Mouse (Mus musculus) brain, embryonic 18.5 days (tissue): Measurements from ENCODE around the gene Dnm3.

Source experiments
- DNase-seq: peaks from one replicate; pipeline ENCODE4 v3.0.0-alpha.2; 2012; ENCODE audit warnings: low read depth, low spot score

Gene Dnm3

DNA sequence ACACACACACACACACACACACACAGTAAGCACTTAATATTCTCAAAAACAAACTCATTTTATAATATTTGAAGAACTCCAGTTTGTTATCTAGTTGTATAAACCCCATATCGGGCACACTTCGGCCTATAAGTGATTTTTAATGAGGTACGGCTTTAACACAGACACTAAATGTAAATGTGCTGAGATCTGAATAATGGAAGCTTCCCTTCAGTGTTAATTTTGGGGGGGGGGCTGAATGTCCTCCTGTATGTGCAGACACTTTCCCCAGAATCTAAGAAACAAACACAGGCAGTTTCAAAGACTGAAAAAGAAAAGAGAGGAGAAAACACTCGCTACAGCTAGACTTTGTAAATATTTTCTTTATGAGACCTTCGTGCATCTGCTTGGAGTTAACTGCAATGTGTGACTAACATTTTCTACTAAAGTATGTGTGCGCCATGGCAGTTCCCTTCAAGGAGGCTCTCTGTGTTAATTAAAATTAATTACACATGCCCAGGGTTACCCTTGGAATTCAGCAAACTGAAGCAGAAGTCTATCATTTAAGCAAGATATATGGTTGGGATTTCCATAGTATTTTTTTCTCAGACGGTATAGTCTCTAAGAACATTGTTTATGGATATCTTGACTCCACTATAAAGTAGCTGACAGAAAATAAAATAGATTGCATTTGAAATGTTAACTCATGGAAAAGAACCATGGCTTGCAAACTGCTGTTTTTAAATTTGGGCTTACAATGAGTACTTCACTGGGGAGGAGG is 356.2 kb downstream of the Dnm3 start:
- DNase-seq = no peak

DNA sequence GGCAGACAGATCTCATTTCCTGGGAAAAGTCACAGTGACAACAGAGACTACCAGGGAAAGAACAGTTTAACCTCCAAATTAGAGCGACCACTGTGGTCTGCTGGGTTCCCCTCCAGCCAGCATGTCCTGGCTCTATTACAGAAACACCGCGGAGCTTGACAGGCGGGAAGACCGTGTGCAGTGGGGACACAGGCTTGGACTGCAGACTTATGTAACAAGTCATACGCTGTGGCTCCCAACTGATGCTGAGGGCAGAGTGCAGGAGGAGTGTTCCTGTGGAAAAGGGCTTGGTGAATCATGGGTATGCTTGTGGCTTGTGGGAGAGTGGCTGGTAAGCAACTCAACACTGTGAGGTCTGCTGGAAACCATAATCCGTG is 368.4 kb downstream of the Dnm3 start:
- no peak for DNase-seq

DNA sequence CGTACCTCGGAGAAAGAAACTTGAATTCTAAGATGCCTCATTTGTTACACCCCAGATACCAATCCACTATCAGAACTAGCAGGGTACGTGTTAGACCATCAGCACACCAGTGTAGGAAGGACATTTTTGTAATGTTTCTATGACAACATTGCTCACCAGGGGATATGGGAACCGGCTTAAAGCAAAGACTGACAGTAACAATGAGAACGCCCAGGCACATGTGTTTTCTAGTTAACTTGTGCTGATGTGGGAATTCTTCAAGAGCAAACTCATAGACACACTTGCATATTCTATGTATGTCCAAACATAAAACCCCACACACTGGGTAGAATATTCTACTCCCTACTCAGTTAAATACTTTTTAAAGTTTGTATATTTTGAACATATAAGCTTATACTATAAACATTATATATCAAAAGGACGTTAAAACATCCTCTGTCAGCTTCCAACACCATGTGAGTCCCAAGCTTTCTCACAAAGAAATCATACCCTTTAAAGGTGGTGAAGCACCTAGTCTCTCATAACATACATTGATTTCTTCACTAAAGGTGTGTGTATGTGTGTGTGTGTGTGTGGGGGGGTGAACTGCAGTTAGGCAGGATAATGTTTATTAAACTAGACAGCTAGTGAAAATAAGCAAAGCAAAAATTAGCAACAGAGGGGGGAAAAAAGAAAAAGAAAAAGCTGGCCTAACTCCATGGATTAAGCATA is 369.0 kb downstream of the Dnm3 start:
- no peak for DNase-seq

DNA sequence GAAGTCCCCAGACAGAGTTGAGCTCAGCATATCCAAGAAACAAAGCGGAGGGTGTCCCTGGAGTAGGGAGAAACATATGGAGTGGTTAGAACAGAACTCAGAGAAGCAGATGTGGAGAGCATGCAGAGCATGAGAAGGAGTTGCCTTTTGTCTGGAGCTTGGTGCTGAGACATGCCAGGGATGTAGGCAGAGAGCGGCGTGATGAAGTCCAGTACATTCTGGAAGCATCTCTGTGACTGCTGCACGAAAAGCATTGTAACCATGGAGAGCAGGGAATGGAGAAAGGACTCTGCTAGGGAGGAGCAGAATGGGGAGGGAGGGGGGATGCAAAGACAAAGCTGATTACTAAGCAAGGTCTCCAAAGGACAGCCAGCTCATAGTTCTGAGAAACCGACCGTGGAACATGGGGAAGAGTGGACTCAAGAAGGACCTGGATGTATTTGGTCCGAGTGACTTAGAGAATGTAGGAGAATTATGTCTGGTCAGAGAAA is 369.6 kb downstream of the Dnm3 start:
- no peak for DNase-seq

DNA sequence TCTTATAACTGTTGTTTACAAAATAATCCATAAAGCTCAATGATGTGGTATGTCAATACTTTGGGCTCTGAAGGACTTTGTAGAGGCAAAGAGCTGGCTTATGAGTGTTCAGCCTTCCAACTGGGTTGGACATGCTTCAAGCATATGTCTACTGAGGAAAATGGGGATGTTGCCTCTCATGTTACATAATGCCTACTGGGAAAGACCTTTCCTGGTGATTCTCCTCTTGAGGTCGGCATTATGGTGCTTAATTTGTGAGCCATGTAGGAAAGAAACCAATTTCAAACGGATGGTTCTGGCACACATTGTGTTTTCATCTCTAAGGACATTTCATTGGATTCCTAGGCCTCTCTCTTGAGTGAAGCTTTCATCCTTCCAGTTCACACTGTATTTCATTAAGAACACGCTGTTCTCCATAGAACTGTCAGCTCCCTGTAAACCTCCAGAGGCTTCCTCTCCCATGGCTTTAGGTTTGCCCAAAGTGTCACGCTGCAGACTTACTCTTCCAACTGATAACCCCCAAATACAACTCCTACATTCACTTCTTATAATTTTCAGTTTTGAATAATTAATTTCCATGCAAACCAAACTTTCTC is 370.7 kb downstream of the Dnm3 start:
- DNase-seq = no peak

DNA sequence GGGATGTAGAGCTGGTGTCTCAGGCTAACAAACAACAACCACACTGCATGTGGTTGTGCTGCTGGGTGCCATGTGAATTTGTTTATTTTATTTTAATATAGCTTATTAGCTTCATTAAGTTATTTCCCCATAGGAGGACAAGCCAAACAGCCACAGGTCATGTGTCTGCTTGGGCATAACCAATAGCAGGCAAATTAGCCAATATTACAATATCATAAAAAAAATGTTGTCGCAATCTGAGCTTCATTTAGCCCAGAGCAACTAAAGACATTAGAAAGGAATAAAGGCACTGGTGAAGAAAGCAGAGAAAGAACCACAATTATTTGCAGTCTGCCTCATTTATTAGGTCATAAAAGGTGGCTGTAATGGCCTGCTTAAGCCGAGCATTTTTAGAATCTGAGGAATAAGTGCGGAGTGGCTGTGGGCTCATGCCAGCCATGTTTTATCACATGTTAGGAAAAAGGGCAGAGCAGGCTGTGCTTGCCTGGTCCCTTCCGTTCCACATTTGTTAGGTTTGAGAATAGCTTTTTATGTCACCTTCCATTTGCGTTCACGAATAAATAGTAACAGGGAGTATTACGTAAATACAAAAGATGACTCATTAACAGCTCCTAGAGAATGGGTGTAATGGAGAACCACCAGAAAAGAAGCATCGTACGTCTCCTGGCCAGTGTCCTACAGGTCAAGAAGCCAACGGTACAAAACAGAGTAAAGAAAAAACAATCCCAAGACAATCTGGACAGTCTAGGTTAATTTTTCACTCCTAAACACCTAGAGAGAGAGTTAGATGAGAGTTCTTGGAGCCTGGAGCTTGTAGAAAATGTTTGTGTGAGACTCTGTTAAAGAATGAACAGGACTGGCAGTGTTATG is 376.6 kb downstream of the Dnm3 start:
- no peak for DNase-seq

DNA sequence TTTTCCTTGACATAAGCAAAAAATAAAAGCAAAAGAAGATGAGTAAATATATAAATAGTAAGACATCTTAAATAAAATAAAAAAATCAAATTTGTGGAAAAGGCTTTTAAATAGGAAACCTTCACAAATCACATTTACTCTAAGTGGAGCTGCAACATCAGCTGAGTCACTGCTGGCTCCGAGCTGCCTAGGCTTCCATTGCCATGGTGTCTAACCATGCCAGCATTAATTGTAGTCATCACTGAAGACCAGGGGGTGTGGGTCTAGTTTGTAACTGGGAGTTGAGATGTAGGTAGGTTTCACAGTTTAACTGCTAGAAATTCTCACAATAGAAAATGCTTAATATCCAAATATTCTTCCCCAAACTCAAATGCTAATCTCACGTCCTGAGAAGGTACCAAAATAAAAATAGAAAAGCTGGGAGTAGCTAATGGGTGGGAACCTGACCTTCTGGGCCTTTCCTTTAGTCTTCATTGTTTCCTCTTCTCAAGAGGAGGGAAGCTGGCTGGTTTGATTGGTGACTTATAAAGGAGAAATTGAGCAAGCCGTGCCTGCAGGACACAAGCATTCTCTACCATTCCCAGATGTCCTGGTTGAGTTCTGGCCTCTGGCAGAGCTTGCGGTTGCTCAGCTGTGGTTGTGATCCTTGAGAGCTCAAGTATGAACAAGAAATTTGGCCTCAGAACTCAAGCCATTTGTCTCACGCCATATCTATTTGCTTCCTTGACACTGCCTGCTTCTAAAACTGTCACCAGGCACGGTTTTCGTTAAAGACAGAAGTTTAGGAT is 377.6 kb downstream of the Dnm3 start:
- no peak for DNase-seq

DNA sequence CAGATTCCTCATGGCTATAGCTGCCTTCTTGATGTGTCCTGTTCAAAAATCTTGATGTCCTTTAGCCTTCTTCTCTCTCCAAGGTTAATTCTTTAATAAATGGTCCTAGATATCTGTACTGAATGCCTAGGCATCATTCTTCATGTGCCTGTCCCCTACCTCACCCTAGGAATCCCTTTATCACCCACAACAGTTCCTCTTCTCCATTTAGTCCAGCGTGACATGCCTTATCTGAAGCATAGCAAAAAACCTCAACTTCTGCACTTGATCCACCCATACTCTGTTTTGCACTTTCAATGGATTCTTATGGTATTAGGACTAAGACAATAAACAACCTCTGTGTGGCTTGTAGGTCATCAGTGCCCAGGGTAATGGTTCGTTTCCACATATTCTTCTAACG is 378.6 kb downstream of the Dnm3 start:
- DNase-seq = no peak

DNA sequence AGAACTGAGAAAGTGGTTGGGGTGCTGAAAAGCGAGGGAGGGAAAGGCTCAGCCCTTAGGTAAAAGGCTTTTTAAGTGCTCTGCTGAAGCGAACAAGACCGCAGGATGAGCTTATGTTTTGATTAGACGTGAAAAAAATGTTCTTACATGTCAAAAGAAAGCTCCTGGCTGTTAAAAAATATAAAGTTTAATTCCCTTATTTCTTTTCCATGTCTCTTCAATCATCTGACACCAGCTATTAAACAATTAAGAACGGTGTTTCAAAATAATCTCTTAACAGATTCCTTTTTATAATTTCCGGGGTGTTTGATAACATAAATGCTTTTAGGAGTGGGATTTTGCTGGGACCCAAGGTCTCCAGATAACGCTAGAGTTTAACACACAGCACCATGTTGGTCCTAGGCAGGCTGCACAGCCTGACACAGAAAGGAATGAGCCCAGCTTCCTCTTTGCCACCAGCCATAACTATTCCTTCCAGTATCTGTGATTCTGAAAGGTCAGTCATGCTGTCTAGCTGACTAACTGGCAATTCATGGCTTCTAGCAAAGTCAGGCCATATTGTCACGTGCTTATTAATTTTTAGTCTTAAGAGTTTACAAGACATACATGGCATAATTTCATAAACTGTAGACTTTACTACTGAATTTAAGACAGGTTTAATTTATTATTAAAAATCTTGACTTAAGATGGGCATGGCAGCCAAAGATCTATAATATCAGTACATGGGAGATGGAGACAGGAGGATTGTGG is 383.1 kb downstream of the Dnm3 start:
- DNase-seq = no peak

DNA sequence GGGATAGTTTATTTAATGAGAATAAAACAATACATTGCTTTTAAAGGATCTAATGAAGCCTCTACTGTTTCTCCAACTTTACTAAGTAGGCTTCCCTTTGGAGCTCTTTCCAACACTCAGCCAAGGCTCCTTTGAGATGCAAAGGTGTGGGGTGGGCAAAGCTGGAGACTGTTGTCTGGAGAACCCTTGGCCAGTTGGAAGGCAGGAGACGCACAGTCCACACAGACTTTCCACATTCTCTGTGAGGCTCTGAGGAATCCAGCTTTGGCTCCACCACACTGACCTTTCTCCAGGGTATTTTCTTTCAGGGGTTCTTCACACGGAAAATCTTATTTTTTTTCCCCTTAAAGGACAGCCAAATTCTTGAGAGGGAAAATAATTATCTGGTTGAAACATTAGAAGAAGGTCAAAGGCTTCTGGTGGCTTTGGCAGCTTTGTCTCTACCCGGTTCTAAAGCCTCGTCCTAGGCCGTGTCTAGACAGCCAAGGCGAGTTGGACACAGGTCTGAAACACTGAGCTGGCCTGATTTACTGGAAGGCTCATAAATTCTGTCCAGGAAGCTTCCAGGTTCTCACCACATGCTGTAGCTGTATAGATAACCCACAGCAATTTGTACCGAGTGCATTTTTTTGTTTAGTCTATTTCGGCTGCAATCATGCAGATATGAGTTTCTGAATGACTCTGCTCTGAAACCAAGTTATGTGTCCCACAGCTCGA is 383.9 kb downstream of the Dnm3 start:
- DNase-seq = no peak

DNA sequence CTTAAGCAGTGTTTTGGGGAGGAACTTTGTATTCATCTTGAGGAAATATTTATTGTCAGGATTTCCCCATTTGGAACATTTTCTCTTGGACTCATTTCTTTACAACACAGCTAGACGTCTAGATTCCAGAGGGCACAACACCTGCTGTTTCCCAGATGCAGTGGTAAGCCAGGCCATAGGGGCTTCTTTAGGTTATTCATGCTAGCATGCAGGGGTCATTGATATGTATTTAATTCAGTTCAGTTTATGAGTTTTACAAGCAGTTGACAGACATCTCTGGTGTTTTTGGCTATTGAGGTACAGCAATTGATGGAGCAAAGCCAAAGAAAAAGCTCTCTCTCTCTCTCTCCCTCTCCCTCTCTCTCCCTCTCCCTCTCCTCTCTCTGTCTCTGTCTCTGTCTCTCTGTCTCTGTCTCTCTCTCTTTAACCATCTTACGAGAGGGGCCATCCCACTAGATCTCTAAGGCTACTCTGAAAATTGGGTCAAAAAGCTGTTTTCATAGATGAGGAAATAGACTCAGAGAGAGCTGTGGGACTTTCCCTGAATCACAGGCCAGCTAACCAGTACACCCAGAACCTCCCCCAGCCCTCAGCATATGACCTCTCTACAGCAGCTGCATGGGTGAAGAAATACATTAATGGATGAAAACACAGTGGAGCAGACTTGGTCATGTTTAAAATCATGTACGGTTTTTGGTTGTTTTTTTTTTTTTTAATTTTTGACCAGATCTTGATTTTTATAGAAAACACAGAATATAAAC is 384.8 kb downstream of the Dnm3 start:
- no peak for DNase-seq

DNA sequence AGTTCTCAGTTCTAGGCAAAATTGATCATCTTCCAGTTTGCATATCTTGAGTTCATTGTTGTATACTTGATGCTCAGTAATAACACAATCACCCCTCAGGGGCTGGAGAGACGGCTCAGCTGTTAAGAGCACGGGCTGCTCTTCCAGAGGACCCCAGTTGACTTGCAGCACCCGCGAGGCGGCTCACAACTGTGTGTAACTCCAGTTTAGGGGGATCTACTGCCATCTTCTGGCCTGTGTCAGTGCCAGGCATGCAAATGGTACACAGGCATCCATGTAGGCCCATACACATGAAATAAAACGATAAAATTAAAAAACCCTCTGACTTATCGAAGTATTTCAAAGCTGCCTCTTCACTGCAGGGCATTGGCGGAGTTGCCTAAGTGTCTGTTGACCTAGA is 385.4 kb downstream of the Dnm3 start:
- DNase-seq = no peak

DNA sequence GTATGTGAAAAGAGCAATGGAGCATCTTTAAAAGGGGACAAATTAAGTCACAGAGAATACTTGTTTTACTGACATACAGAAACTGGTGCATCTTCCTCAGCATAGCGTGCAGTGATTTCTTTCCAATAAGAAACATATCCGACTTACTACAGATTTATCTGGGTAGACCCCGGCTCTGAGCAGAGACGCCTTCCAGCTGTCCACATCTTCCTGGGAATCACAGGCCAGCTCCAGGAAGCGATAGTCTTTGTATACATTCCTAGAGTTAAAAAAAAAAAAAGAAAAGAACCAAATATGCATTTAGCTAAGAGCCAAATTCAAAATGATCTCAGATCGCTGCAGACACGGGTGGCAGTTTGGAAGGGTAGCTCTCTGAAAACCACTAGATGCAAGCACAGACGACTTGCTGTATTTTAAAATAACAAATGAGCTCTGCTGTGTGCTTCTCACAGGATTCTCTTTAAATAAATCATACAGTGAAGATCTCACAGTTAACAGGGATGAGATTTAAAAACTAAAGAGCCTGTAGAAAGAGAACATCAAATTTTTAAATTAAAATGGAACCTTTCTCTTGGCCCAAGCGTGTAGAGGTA is 393.9 kb downstream of the Dnm3 start:
- DNase-seq = no peak

DNA sequence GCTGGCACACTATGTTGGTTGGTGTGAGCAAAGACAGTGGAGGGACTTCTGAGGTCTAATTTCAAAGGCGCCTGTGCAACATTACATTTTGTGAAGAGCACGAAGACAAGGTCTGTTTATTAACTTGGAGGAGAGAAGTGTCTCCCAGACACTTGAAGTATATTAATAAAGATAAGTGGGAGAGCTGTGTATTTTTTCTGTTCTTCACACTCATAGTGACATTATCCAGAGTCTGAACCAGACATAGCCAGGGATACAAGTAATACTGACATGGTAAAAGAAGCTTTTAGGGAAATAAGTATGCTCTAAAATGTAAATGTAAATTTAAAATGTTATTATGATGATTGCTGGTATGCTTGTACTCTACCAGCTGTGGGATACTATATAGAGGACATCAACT is 394.5 kb downstream of the Dnm3 start:
- DNase-seq = no peak

DNA sequence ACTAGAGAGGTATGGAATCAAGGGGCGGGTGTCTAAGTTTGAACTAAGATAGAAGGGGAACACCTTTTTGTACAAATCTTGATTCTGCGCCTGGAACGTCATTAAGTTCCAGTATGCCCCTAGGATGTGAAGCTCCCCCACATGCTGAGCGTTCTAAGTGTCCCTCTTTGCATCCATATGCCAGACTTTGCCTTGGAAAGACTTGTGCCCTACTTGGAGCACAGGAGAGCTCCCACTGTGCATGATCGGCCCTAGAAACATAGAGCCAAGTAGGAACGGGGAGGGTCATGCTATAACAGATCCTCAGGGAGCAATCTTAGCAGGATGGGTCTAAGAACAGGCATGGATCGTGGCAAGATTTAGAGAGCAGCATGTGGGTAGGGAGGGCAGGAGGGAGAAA is 395.1 kb downstream of the Dnm3 start:
- no peak for DNase-seq

DNA sequence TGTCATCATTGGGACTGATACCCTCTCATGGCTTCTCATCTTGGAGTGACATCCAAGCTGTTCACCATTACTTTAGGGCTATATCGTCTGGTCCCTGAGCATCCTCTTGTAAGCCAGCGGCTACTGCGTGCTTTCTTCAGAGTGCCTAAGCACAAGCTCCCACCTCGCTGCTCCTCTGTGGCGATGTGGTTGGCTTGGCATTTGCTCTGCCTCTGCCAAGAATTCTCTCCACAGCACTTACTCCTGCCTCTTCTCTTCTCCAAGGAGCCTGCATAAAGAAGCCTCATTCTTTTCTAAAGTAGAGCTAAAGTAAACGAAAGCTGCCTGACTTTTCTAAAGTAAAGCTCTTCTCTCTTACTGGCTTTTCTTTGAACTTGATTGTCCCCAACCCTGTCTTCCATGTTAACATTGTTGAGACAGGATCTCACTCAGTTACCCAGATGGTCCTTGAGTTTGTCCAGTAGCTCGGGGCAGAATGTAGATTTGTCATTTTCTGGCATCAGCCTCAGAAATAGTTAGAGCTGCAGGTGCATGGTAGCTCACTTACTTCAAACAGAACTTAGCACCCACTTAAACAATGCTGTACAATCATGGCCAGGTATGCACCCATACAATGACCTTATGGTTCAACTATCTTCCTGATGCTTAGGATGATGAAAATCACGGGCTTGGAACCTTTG is 396.0 kb downstream of the Dnm3 start:
- DNase-seq = no peak

DNA sequence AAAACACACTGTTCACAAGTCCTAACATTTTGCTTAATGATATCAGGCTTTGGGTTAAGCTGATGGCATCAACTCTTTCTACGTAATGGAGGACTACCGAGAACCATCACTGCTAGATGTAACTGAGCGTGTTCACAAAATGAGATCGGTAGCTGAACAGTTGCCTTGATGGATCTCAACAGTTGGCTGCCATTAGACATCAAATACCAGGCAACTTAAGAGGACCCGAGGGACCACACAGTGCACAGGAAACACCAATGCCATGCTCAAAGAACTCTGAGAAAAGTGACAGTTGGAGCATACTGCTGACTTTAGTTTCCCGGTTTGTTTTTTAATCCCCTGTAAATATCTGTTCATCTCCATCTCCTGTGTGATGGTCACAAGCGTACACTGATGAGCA is 397.8 kb downstream of the Dnm3 start:
- DNase-seq = no peak

DNA sequence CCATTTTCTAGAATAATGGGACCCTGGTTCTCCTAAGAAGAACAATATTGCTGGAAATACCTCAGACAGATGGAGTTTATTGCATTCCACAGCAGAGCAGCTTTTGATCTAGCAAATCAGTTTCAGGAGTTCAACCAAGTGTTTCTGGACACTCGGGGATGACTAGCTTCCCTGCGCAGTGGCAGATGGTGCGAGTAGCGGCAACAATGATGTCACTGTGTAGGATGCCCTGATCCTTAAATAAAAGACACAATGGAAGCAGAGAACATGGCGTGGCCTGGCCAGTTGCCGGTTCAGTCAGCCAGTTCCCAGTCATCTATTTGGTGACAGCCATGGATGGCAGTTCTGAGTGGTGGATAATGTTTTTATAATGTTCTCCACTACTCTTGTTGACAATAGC is 400.4 kb downstream of the Dnm3 start:
- no peak for DNase-seq
